Mouse (Mus musculus) right cerebral cortex, adult 2 months (tissue): ENCODE measurements around the gene Kpna2.
"Not testable (repeated sequence)": the region's sequence is repeated elsewhere in the genome, so short reads cannot be mapped to it uniquely, and the experiment has no call there.

Source experiments
- DNase-seq, 2 experiments: peaks; one replicate each; pipeline ENCODE4 v3.0.0; 2021 to 2022; ENCODE audit warnings: low spot score in 2 of 2

Gene Kpna2

DNA sequence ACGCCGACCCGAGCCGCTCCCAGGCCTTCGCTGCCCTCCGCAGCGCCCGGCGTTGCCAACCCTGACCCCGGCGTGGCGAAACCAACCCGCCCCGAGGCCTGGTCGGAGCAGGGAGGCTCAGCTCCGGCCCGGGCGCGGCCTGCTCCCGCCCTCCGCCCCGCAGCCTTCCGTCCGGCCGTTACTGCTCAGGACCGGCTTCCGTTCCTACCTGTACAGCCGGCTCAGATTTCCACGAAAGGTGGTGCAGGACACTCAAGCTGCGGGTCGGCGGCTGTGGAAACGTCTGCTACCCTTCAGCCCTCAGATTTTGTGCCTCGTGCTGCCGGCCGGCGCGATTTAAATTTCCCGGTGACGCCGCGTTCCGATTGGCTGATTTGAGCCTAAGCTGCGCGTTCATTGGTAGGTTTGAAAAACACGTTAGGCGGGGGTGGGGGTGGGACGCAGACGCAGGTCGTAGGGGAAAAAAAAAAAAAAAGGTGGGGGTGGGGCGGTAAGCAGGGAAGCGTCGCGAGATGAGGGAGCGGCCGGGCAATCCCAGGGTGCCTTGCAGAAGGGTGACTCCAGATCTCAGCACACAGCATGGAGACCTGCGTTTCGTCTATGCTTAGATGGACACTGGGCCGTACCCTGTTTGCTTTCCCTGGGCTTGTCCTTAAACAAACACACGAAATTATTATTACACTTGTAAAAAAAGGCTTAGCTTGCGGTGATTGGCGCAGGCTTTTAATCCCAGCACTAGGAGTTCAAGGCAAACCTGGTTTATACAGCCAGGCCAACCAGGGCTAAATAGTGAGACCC lies at the start of gene Kpna2:
TSS of gene Kpna2 (minus strand) at position 391 of the 798 bp plus-strand sequence.
- peak; percentile 89 for DNase-seq

DNA sequence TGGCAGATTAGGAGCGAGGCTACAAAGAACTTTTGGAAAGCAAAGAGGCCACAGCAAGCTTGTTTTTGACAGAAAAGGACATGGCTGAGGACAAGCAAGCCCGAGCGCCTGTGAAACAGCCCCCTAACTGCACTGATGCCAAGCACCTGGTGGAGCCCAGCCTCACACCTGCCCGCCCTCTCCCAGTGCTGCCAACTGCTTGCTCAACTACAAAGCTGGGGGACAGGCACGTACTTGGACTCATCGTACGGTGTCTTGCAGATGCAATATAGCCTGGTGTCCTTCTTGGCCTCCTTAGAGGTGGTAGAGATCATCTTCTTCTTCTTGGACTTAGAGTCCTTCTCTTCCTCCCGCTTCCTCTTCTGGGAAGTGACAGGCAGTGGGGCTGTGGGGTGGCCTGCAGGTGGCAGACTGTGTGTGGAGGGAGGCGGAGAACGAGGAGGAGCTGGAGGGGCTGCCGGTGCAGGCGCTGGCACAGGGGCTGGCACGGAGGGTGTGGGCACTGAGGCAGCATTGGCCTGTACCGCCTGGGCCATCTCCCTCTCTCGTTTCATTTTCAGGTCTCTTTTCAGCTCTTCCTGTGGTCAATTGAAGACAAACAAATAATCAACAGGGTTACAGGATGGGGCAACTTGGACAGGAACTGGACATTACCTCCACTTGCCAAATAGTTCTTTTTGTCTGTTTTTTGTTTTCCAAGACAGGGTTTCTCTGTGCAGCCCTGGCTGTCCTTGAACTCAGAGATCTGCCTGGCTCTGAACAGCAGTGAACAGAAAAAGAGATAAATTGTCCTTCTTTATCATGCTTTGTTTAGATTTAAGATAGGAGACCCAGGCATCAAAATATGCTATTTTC lies 47.7 kb upstream of the Kpna2 start:
- DNase-seq = no peak

GRCm38 (mm10) chr11:107045546-107045945 lies 46.2 kb upstream of the Kpna2 start:
- no peak for DNase-seq

DNA sequence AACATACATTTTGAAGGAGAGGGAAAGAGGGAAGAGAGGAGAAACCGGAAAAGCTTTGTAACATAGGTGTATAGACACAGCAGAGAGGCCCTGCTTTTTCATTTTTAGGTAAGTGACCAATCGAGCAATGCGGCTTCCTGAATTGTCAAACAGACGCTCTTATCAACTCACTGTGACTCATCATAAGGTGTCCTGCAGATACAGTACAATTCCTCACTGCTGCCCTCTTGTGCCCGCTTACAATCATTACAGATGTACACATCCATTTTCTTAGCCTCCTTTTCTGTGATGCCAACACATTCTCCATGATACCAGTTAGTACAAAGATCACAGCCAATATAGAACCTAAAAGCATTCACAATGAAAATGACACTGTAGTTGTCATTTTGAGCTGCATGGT lies 45.0 kb upstream of the Kpna2 start:
- peak; percentile 75 to 81 for DNase-seq

- no peak for DNase-seq
Observed at GRCm38 (mm10) chr11:107043361-107043760, 44.0 kb upstream of the Kpna2 start.

- no peak for DNase-seq
Observed at GRCm38 (mm10) chr11:107041396-107041795, 42.1 kb upstream of the Kpna2 start.

DNA sequence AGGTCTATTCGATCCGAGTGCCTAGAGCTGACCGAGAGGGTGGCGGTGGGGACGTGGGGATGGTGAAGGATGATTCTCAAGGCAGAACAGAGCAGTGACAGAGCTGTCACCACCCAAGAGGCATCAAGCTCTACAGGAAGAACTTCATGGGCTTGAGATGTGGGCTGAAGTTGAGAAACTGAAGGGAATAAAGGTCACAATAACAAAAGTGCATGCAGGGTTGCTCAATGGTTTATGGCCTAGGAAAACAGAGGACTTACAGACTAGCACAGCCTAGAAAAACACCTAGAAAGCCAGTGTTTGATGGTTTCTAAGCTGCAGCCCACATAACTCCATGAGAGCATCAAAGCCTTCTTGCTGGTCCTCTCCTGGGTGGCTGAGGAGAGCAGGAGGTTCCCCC lies 40.1 kb upstream of the Kpna2 start:
- DNase-seq = no peak

- DNase-seq = no peak
Observed at GRCm38 (mm10) chr11:107034085-107034810, 34.9 kb upstream of the Kpna2 start.

- no peak for DNase-seq
Observed at GRCm38 (mm10) chr11:107031635-107032034, 32.3 kb upstream of the Kpna2 start.

- no peak for DNase-seq
Observed at GRCm38 (mm10) chr11:107029536-107029935, 30.2 kb upstream of the Kpna2 start.

DNA sequence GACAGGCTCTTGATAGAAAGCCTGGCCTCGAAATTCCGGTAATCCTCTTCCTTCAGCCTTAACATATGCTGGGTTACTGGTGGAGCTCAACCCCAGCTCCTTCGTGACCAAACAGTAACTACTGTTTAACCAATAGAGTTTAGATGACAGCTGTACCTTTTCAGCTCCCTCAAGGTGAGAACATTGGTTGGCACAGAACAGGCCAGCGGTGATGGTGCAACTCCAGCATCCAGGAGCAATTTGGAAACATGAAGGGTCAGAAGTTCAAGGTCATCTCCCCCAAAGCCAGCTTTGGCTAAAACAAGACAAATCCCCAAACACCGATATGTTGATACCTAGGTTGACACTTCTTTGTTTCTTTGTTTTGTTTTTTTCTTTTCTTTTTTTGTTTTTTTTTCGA lies 29.4 kb upstream of the Kpna2 start:
- DNase-seq = no peak

DNA sequence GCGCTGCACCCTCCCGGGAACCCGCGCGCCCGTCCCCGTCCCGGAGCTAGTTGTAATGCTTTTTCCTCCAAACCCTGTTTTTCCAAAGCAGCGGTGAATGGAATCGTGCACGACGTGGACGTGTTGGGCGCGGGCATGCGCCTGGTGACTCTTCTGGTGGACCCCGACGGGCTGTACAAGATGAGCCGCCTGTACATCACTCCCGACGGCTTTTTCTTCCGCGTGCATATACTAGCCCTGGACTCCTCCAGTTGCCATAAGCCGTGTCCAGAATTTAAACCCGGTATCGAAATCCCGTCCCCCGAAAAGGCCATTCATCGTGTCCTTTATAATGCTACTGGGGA lies 28.9 kb upstream of the Kpna2 start:
- no peak for DNase-seq

GRCm38 (mm10) chr11:107027431-107028274 lies 28.3 kb upstream of the Kpna2 start:
- DNase-seq = peak; percentile 81 to 88

DNA sequence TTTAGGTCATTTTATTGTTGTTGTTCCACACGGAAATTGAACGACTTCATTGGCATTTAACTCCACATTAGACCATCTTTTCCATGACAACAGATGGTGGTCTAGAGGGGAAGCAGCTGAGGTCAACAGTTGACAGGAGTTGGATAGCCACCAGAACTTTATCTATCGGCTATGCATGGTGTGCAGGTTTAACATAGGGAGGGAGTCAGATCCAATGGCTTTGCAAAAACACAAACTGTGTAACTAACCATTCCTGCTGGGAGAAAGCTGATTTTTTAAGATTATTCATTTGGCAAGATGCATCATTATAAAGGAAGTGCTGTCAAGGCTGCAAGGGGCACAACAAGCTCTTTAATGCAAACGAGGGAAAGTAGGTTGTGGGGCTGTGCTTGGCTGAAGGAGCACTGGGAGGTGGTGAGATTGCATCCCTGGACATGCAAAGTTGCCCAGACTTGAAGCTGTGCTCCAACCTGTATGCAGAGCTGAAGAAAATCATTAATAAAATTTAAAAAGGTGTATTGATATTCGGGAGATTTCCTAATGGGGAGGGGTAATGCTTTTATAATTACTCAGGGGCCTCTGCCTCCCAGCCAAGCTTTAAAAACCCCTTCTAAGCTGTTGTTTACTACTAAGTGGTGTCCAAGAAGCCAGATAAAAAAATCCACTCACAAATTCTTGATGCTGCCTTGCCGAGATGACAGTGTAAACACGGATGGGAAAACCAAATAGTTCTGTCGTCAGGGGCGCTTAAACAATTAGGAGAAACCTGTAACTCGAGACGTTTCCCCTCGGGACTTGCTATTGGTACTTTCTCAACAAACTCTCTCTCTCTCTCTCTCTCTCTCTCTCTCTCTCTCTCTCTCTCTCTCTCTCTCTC lies 27.5 kb upstream of the Kpna2 start:
- DNase-seq = no peak

GRCm38 (mm10) chr11:107025411-107026321 lies 26.3 kb upstream of the Kpna2 start, which contains the start of gene 1810010H24Rik:
TSS of gene 1810010H24Rik (plus strand) at chr11:107025681.
- no peak for DNase-seq

DNA sequence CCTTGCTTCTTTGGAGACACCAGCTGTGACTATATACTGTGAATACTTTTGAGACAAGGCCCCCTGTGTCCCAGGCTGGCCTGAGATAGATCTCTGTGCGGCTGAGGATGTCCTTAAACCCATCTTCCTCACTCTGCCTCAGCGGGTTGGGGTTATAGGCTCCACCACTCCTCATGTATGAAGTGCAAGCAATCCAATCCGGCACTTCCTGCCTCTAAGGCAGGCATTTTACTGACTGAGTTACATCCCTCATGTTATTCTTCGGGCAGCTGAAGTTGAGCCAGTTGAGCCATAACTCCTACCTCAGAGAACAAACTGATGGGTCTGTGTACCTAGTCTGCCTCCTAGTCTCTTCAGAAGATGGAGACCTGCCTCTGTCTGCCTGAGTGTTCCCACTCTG lies 25.1 kb upstream of the Kpna2 start:
- DNase-seq = no peak

GRCm38 (mm10) chr11:107022050-107022683 lies 22.8 kb upstream of the Kpna2 start:
- no peak for DNase-seq

DNA sequence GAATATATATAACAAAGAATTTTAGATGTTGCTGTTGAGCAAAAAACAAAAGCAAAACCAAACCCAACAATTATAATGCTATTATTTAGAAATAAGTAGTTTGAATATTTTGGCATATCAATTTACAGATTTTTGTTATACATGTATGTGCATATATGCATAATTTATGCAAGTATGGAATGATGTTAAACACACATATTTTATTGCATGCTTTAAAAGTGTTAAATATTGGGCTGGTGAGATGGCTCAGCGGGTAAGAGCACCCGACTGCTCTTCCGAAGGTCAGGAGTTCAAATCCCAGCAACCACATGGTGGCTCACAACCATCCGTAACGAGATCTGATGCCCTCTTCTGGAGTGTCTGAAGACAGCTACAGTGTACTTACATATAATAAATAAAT lies 20.4 kb upstream of the Kpna2 start:
- DNase-seq = not testable (repeated sequence)

DNA sequence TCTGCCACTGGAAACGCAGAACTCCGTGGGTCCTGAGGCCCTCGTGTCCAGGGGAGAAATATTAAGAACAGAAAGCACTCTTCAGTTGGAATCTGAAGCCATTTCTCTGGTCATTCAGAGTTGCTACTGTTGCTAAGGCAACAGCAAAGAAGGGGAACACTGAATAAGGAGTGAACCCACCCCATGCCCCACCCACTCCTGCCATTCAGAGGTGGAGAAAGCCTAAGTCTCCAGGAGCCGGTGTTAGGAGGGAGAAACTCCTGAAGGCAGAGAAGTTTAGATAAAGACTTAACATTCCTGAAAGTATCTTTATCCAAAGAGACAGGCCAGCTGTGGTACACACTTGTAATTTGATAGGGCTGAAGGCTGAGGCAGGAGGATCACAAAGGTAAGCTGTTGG lies 20.0 kb upstream of the Kpna2 start:
- DNase-seq = no peak
